Comparison of ENCODE assay signal across 22 mouse cellular contexts in genomic region chr17:32573286-32573685, GRCm38 (mm10). TPM values are rescaled to one million over a fixed set of nuclear protein-coding genes. Genes with fewer than 3 reads are reported as not detected.
DNase-seq lines count a peak whose midpoint lies in the region; ATAC-seq and TF ChIP-seq lines count a peak whose summit lies in the region.
"Not testable (repeated sequence)": the region's sequence is repeated elsewhere in the genome, so short reads cannot be mapped to it uniquely, and the experiment has no call there.
"Had no signal": no experiment of that assay in that cellular context is flagged by ENCODE, and none has a peak within 500 bp of the region (broad histone marks: within the 10 kb centered on the region; RNA-seq: fewer than 3 reads in every experiment).

No protein-coding gene starts in this region.

- 37% methylated on average over 2 of the region's 2 CpGs for WGBS in heart, postnatal 0 days

- H3K27me3 ChIP-seq in CH12.LX (replicated peaks); heart, postnatal 0 days (ENCODE audit: control insufficient read depth, insufficient read depth, low read length): not testable (repeated sequence)

- peaks cover 0 to 13% of the 10 kb centered on the region in 2 experiments; a peak in 3 of 4 replicates for H3K4me1 ChIP-seq in CH12.LX (ENCODE audit: control insufficient read depth in 1 of 2, insufficient read depth in 2 of 2)
- not testable (repeated sequence) for H3K4me1 ChIP-seq in heart, postnatal 0 days (ENCODE audit: control insufficient read depth, insufficient read depth)

- H3K27ac ChIP-seq in CH12.LX (ENCODE audit: insufficient read depth, low read depth) = not testable (repeated sequence)
- H3K27ac ChIP-seq in heart, postnatal 0 days (ENCODE audit: low read depth) = peak overlapping the region; percentile 30; the same call in 1 of the 2 replicates

- not testable (repeated sequence) for H3K9ac ChIP-seq in CH12.LX (ENCODE audit: insufficient read depth, low read depth); heart, postnatal 0 days (replicated peaks; ENCODE audit: low read depth, low read length)

- TF ChIP-seq CTCF in CH12.LX (conservative IDR thresholded peaks at IDR 0.05 in 1 of 2, IDR thresholded peaks at IDR 0.05 in 1 of 2; ENCODE audit: low read depth in 2 of 2, low read length in 2 of 2); heart, postnatal 0 days (IDR thresholded peaks at IDR 0.05; ENCODE audit: low read depth): not testable (repeated sequence)

- not testable (repeated sequence) for ATAC-seq in heart, postnatal 0 days (ENCODE audit: insufficient read depth, low read depth)

- TF ChIP-seq POLR2A in CH12.LX (IDR thresholded peaks at IDR 0.05; ENCODE audit: low read depth, low read length) = not testable (repeated sequence)

- H3K79me2 ChIP-seq in CH12.LX (replicated peaks; ENCODE audit: control insufficient read depth, extremely low read depth, insufficient read depth, poor library complexity, severe bottlenecking) = not testable (repeated sequence)

- in situ Hi-C loops in CH12.LX (cut with MboI; ENCODE audit: low pct_ligation_motif_present, low pct_unique_long_range_greater_than_20kb, low sequenced_read_pairs) = not testable (repeated sequence)

- H3K4me3 ChIP-seq in CH12.LX (replicated peaks in 1 of 3; ENCODE audit: low read depth in 2 of 3, low read length in 2 of 3, poor library complexity in 1 of 3); heart, postnatal 0 days (ENCODE audit: low read depth, low read length): not testable (repeated sequence)

- not testable (repeated sequence) for H3K36me3 ChIP-seq in CH12.LX (replicated peaks in 1 of 2; ENCODE audit: control insufficient read depth in 1 of 2, insufficient read depth in 1 of 2, low read length in 1 of 2); heart, postnatal 0 days (replicated peaks; ENCODE audit: control insufficient read depth, insufficient read depth, low read length)

- H3K9me3 ChIP-seq in CH12.LX (replicated peaks; ENCODE audit: low read length); heart, postnatal 0 days (replicated peaks; ENCODE audit: control insufficient read depth, low read length): not testable (repeated sequence)

- dilution Hi-C loops in CH12.LX (cut with MboI; ENCODE audit: extremely low pct_ligation_motif_present, extremely low pct_unique_long_range_greater_than_20kb, low sequenced_read_pairs) = not testable (repeated sequence)

- not testable (repeated sequence) for DNase-seq in CH12.LX (ENCODE audit: extremely low read depth); heart, postnatal 0 days (ENCODE audit: low spot score)
- DNase-seq in kidney, postnatal 4 days = peak; percentile 8 to 16
- peak; percentile 61 for DNase-seq in thymus, postnatal 0 days (ENCODE audit: low spot score)
- peak; percentile 21 for DNase-seq in thymus, postnatal 14 days
- DNase-seq in thymus, postnatal 36 days = peak; percentile 15

- TF ChIP-seq EP300 in CH12.LX (IDR thresholded peaks at IDR 0.05; ENCODE audit: low read length); heart, postnatal 0 days (IDR thresholded peaks at IDR 0.05; ENCODE audit: low read depth): not testable (repeated sequence)

- H3K4me2 ChIP-seq in CH12.LX (ENCODE audit: insufficient read depth, low read depth, poor library complexity, severe bottlenecking) = peak overlapping the region; percentile 24; the same call in 1 of the 2 replicates
- not testable (repeated sequence) for H3K4me2 ChIP-seq in heart, postnatal 0 days (ENCODE audit: low read depth, low read length)

- not testable (repeated sequence) for TF ChIP-seq RAD21 in CH12.LX (IDR thresholded peaks at IDR 0.05; ENCODE audit: low read depth, low read length)

RNA-seq across cellular contexts. Expression of gene Cyp4f16, which starts 36.9 kb away (rescaled TPM):
- 30.0 TPM in 2 replicates for total RNA-seq in CH12.LX (2012; rRNA removed)
- 28.1 and 28.3 TPM in 2 replicates for total RNA-seq in CH12.LX (2014; rRNA removed)
- 31.2 and 33.9 TPM in 2 replicates for polyA plus RNA-seq in CH12.LX (2012; ENCODE audit: insufficient read length, low read depth)
- total RNA-seq in heart, postnatal 0 days (2014; rRNA removed; ENCODE audit: low replicate concordance) = 17.6 and 18.7 TPM in 2 replicates
- 15.8 and 16.2 TPM in 2 replicates for polyA plus RNA-seq in heart, postnatal 0 days (2015; fragmentation: Nextera tagmentation; extraction: Ambion mirVana)
- 5.6 and 6.3 TPM in 2 replicates for polyA plus RNA-seq in thymus, postnatal 0 days (2015; fragmentation: Nextera tagmentation; extraction: Ambion mirVana)

RNA-seq across cellular contexts. Expression of gene Cyp4f37, which starts 47.8 kb away (rescaled TPM):
- total RNA-seq in CH12.LX (2012; rRNA removed) (0.34 TPM in 1 of 2 replicates, not detected in the other), CH12.LX (2014; rRNA removed) (0.16 and 0.28 TPM in 2 replicates)
- 0.45 and 0.60 TPM in 2 replicates for polyA plus RNA-seq in CH12.LX (2012; ENCODE audit: insufficient read length, low read depth)
- not detected in 2 replicates for total RNA-seq in heart, postnatal 0 days (2014; rRNA removed; ENCODE audit: low replicate concordance)
- polyA plus RNA-seq in heart, postnatal 0 days (2015; fragmentation: Nextera tagmentation; extraction: Ambion mirVana) = not detected in 2 replicates
- polyA plus RNA-seq in thymus, postnatal 0 days (2015; fragmentation: Nextera tagmentation; extraction: Ambion mirVana) = not detected in 2 replicates
- total RNA-seq: adrenal gland, adult 2 months; adrenal gland, postnatal 10 days; adrenal gland, postnatal 25 days; adrenal gland, postnatal 4 days; common myeloid progenitor, adult 5-6 weeks; MEL had no signal
- polyA plus RNA-seq: adrenal gland, adult 2 months; brain, embryonic 14.5 days; CD4-positive, CD25-positive, alpha-beta regulatory T cell, adult 4 months; embryonic facial prominence, embryonic 11.5 days; embryonic facial prominence, embryonic 13.5 days; embryonic facial prominence, embryonic 15.5 days; erythroblast, embryonic 14.5 days; forebrain, embryonic 10.5 days; forebrain, embryonic 12.5 days; forebrain, embryonic 14.5 days; forebrain, embryonic 16.5 days had no signal
